Comparison of ENCODE assay signal across 8 mouse cellular contexts in the genomic region with DNA sequence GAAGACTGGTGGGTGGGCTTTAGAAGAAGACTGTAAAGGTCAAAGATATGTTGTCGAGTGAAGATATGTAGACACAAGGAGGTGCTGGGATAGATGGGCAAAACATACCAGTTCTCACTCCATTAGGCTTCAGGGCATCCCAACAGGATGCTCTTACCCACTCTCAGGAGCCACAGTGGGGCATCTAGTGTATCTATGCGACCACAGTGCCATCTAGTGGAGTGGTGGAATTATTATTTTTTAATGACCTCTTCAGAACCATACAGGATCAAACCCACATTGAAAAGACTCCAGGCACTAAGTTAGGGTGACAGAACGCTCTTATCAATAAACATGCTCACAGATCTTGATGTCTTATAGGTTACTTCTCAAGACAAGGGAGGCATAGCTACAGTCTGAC.
DNase-seq lines count a peak whose midpoint lies in the region; ATAC-seq lines count a peak whose summit lies in the region.

No protein-coding gene starts in this region.

- 0 out of 2 replicates have a peak, but pooled peaks cover 4% of the 10 kb centered on the region for H3K27me3 ChIP-seq in neural tube, embryonic 15.5 days (replicated peaks)

- no peak overlapping the region for H3K4me3 ChIP-seq in neural tube, embryonic 15.5 days (replicated peaks)

- 60% methylated on average over 3 of the region's 3 CpGs for WGBS in neural tube, embryonic 15.5 days

- no peak for ATAC-seq in neural tube, embryonic 15.5 days (ENCODE audit: low FRiP score)
- peak; percentile 95 for ATAC-seq in megakaryocyte progenitor cell, adult 5-6 weeks (replicated peaks; ENCODE audit: poor library complexity)

- H3K4me2 ChIP-seq in neural tube, embryonic 15.5 days = no peak overlapping the region

- H3K9ac ChIP-seq in neural tube, embryonic 15.5 days (replicated peaks) = no peak overlapping the region

- H3K27ac ChIP-seq in neural tube, embryonic 15.5 days (replicated peaks) = no peak overlapping the region

- H3K4me1 ChIP-seq in neural tube, embryonic 15.5 days = peaks cover 16% of the 10 kb centered on the region

- H3K36me3 ChIP-seq in neural tube, embryonic 15.5 days = no peaks in the 10 kb centered on the region

- H3K9me3 ChIP-seq in neural tube, embryonic 15.5 days (replicated peaks) = no peaks in the 10 kb centered on the region

- intact Hi-C loops in heart, postnatal 10 days (cut with DNase I) = loop anchor here (1.0 to 5.0 kb wide), 2 partner anchors 335 to 615 kb away; no protein-coding TSS in a partner anchor

- peak; percentile 48 for DNase-seq in neural tube, embryonic 10.5 days (ENCODE audit: extremely low spot score, low spot score)
- peak; percentile 13 for DNase-seq in WW6 (ENCODE audit: low read depth, low spot score)
- DNase-seq in cerebellum, postnatal 36 days = peak; percentile 62 to 79
- DNase-seq in heart, postnatal 10 days = peak; percentile 53 to 79
- DNase-seq in kidney, postnatal 4 days = peak; percentile 56 to 65
- DNase-seq in thymus, postnatal 14 days = peak; percentile 53

Comparison
In these comparisons a context has a peak if more than half of its experiments do, and no peak if none do; other contexts are left out.
1. DNase-seq: peak in every context shown above with its lines; median percentile 70 in cerebellum, postnatal 36 days; 66 in heart, postnatal 10 days; 60 in kidney, postnatal 4 days; 53 in thymus, postnatal 14 days; 48 in neural tube, embryonic 10.5 days; 13 in WW6.